Mouse (Mus musculus) spleen, postnatal 4 days (tissue): ENCODE measurements around the gene Gm47791.

ENCODE experiments used
- DNase-seq, 2 experiments: peaks; one replicate each; pipeline ENCODE4 v3.0.0; 2022; ENCODE audit warnings: low spot score in 2 of 2

Gm47791 gene

GRCm38 (mm10) chr1:82771022-82771586 is at the start of gene Gm47791:
Gm47791 (minus strand) TSS chr1:82771243.
- DNase-seq = no peak

GRCm38 (mm10) chr1:82820626-82821186 is 49.7 kb upstream of the Gm47791 start:
- DNase-seq = no peak

- peak; percentile 68 to 77 for DNase-seq
Measured at GRCm38 (mm10) chr1:82820179-82820578, 49.1 kb upstream of the Gm47791 start.

- no peak for DNase-seq
Measured at GRCm38 (mm10) chr1:82819366-82819765, 48.3 kb upstream of the Gm47791 start.

- DNase-seq = peak; percentile 78
Measured at GRCm38 (mm10) chr1:82815941-82816716, 45.1 kb upstream of the Gm47791 start.

- DNase-seq = no peak
Measured at GRCm38 (mm10) chr1:82811766-82812165, 40.7 kb upstream of the Gm47791 start.

GRCm38 (mm10) chr1:82808564-82808963 is 37.5 kb upstream of the Gm47791 start:
- DNase-seq = no peak

GRCm38 (mm10) chr1:82807206-82807605 is 36.2 kb upstream of the Gm47791 start:
- no peak for DNase-seq

GRCm38 (mm10) chr1:82806391-82806790 is 35.3 kb upstream of the Gm47791 start:
- DNase-seq = no peak

GRCm38 (mm10) chr1:82804059-82804458 is 33.0 kb upstream of the Gm47791 start:
- DNase-seq = no peak

GRCm38 (mm10) chr1:82803608-82804007 is 32.6 kb upstream of the Gm47791 start:
- no peak for DNase-seq

- no peak for DNase-seq
Measured at GRCm38 (mm10) chr1:82801105-82801783, 30.2 kb upstream of the Gm47791 start.

GRCm38 (mm10) chr1:82798922-82799321 is 27.9 kb upstream of the Gm47791 start:
- no peak for DNase-seq

GRCm38 (mm10) chr1:82798304-82798703 is 27.3 kb upstream of the Gm47791 start:
- no peak for DNase-seq

- no peak for DNase-seq
Measured at GRCm38 (mm10) chr1:82797088-82797487, 26.0 kb upstream of the Gm47791 start.

- no peak for DNase-seq
Measured at GRCm38 (mm10) chr1:82795702-82796443, 24.8 kb upstream of the Gm47791 start.

- no peak for DNase-seq
Measured at GRCm38 (mm10) chr1:82795211-82795610, 24.2 kb upstream of the Gm47791 start.

- DNase-seq = no peak
Measured at GRCm38 (mm10) chr1:82793986-82794385, 22.9 kb upstream of the Gm47791 start.

GRCm38 (mm10) chr1:82793110-82793509 is 22.1 kb upstream of the Gm47791 start:
- no peak for DNase-seq

- no peak for DNase-seq
Measured at GRCm38 (mm10) chr1:82792238-82792637, 21.2 kb upstream of the Gm47791 start.

GRCm38 (mm10) chr1:82791105-82791504 is 20.1 kb upstream of the Gm47791 start:
- DNase-seq = no peak

GRCm38 (mm10) chr1:82788070-82788469 is 17.0 kb upstream of the Gm47791 start:
- DNase-seq = no peak
